1 mouse cellular context compared by ENCODE assay signal in genomic region chr16:36817321-36817926, GRCm38 (mm10).
TF ChIP-seq lines count a peak whose summit lies in the region.

No protein-coding gene starts in this region.

TF ChIP-seq in CH12.LX, 34 proteins besides CTCF, POLR2A, EP300 and RAD21:
- no peak for TF ChIP-seq USF1 (IDR thresholded peaks at IDR 0.05; ENCODE audit: low read depth, low read length)
- peak; percentile 92 for TF ChIP-seq SMC3 (IDR thresholded peaks at IDR 0.05; ENCODE audit: low read depth, low read length)
- 0 out of 2 replicates have a peak, but pooled peaks have one; percentile 21 for TF ChIP-seq MEF2A (IDR thresholded peaks at IDR 0.05; ENCODE audit: borderline replicate concordance, low read depth, low read length)
- 0 out of 2 replicates have a peak, but pooled peaks have one; percentile 26 for TF ChIP-seq TBP (conservative IDR thresholded peaks at IDR 0.05; ENCODE audit: low read depth, low read length)
- no peak for TF ChIP-seq KAT2A (IDR thresholded peaks at IDR 0.05; ENCODE audit: insufficient replicate concordance, low read length)
- TF ChIP-seq CHD1 (IDR thresholded peaks at IDR 0.05; ENCODE audit: low read depth, low read length) = no peak
- 0 out of 2 replicates have a peak, but pooled peaks have one; percentile 10 for TF ChIP-seq ELF1 (IDR thresholded peaks at IDR 0.05; ENCODE audit: low read depth, low read length)
- TF ChIP-seq NELFE (IDR thresholded peaks at IDR 0.05; ENCODE audit: low read depth, low read length) = peak; percentile 39; the same call in 1 of the 2 replicates
- TF ChIP-seq JUND (conservative IDR thresholded peaks at IDR 0.05; ENCODE audit: low read depth, low read length) = 0 out of 2 replicates have a peak, but pooled peaks have one; percentile 40
- peak; percentile 70; the same call in 1 of the 2 replicates for TF ChIP-seq SIN3A (IDR thresholded peaks at IDR 0.05; ENCODE audit: low read length)
- peak; percentile 33; the same call in 1 of the 2 replicates for TF ChIP-seq TCF12 (IDR thresholded peaks at IDR 0.05; ENCODE audit: low read depth, low read length)
- peak; percentile 83 for TF ChIP-seq ZC3H11A (IDR thresholded peaks at IDR 0.05; ENCODE audit: low read depth, low read length)
- peak; percentile 42 for TF ChIP-seq HCFC1 (IDR thresholded peaks at IDR 0.05; ENCODE audit: low read depth, low read length)
- TF ChIP-seq USF2 (conservative IDR thresholded peaks at IDR 0.05; ENCODE audit: low read depth, low read length) = no peak
- TF ChIP-seq MYC (IDR thresholded peaks at IDR 0.05; ENCODE audit: low read depth, low read length) = peak; percentile 49; the same call in 1 of the 2 replicates
